Mouse (Mus musculus) embryonic stem cell, embryonic (primary cell): ENCODE data around the gene Adamtsl1.

ENCODE experiments used
- CTCF ChIA-PET, 4 experiments: fragments of 300-600 bp in 2 of 4; fragments of 350-600 bp in 2 of 4; sonication (Branson Sonifier 250); formaldehyde crosslinking; loops; one replicate each; lab custom pipeline; 2022; ENCODE audit warnings: inconsistent platforms in 2 of 4; lab: Charles Lee
- POLR2A ChIA-PET, 4 experiments: fragments of 300-600 bp in 2 of 4; fragments of 350-600 bp in 2 of 4; sonication (Branson Sonifier 250); formaldehyde crosslinking; loops; one replicate each; lab custom pipeline; 2022; ENCODE audit warnings: antibody characterized with exemption in 4 of 4, inconsistent platforms in 1 of 4; lab: Charles Lee

Gene Adamtsl1

GRCm38 (mm10) chr4:85845931-85846330 lies 332.0 kb downstream of the Adamtsl1 start:
- CTCF ChIA-PET, result no interaction called here

GRCm38 (mm10) chr4:85853401-85853800 lies 339.4 kb downstream of the Adamtsl1 start:
- ChIA-PET POLR2A (interaction anchor here in 1 of 4 experiments (0.6 kb wide), 1 partner anchor 63 kb away, joined by 4 read pairs; no protein-coding TSS in a partner anchor), CTCF (no interaction called here)

More at GRCm38 (mm10) chr4:85845931-85846330, 332.0 kb downstream of the Adamtsl1 start:
- POLR2A ChIA-PET, result no interaction called here

DNA sequence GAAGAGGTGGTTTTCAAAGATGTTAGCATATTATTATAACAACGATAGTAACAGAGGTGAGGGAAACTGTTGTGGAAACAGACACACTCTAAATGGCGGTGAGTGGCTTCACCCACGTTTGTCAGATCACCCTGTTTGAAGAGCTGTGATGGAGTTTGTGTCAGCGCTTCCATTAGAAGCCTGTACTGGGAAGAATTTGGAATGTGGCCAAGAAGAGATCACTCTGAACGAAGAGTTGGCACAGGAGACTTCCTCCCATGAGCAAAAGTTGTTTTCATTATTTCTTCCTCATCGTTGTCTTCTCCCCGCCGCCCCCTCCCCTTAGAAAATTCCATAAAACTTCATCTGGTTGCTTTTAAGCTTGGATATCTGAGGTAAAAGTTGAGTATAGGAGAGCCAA lies 340.5 kb downstream of the Adamtsl1 start:
- CTCF ChIA-PET, result interaction anchor here in 1 of 4 experiments (1.0 kb wide), 1 partner anchor 23 kb away, joined by 3 read pairs; no protein-coding TSS in a partner anchor
- POLR2A ChIA-PET, result no interaction called here

DNA sequence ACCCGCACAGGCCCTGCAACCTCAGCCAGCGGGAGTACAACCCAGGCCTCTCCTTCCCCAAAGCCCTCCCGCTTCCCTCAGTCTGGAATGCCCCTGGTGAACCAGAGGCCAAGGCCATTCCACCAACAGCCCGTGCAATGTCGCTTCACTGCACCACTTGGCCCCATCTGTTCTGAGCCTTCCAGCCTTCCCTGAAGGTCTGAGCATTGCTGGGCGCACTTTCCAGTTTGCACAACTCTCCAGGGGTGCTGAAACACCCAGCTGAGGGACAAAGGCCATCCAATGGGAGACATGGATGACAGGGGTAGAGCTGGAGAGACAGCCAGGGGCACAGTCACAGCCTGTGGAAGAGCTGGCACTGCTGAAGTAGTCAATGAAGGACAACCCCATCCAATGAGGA lies 365.4 kb downstream of the Adamtsl1 start:
- CTCF ChIA-PET, result no interaction called here

GRCm38 (mm10) chr4:85881318-85881717 lies 367.3 kb downstream of the Adamtsl1 start:
- CTCF ChIA-PET, result interaction anchor here in 1 of 4 experiments (0.6 kb wide), 1 partner anchor 60 kb away, joined by 3 read pairs; no protein-coding TSS in a partner anchor
- POLR2A ChIA-PET, result no interaction called here

More for the DNA sequence above, 365.4 kb downstream of the Adamtsl1 start:
- POLR2A ChIA-PET, result no interaction called here

DNA sequence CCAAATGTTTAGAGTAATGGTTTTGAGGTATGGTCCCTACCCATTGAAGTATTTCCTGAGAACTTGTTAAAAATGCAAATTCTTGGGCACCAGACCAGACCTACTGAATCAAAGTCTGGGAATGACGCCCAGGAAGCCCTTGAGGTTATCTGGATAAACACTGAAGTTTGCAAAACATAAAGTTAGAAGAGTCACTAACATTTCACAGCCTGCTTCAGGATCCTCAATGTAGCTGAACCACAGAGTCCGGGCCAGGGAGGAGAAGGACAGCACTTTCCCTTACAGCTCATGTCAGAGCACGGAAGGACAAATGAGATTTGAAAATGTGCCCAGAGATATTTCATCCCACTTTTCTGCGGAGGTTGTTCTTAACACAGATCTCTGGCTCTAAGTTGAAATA lies 370.1 kb downstream of the Adamtsl1 start:
- POLR2A ChIA-PET, result no interaction called here
- CTCF ChIA-PET, result no interaction called here

DNA sequence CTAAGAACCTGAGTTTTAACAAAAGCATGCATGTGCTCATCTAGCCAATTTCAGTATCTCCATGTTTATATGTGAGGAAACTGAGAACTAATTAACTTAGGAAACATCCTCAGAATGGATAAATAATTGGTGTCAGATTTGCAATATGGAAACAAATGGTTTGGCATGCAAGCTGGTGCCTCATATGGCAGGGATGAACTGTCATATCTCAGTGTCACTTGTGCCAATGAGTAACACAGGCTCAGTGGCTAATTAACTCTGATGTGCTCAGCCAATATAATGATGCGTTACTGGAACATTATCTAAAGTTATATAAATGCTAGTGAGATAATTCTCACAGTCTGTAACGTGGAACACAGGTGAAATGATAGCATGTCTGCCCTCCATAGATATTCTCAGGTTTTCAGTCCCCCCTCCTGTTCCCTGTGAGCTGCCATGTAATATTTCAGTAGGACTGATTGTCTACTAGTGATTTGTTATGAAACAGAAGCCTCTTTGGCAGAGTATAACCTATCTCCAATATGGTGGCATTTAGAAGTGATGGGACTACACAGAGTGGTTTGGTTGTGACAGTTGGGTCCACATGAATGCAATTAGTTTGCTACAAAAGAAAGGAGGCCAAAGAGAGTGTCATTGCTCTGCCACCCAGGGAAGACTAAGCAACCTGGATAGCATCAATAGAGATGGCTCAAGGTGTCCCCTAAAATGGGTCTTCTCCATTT lies 376.1 kb downstream of the Adamtsl1 start:
- POLR2A ChIA-PET, result no interaction called here
- CTCF ChIA-PET, result no interaction called here

DNA sequence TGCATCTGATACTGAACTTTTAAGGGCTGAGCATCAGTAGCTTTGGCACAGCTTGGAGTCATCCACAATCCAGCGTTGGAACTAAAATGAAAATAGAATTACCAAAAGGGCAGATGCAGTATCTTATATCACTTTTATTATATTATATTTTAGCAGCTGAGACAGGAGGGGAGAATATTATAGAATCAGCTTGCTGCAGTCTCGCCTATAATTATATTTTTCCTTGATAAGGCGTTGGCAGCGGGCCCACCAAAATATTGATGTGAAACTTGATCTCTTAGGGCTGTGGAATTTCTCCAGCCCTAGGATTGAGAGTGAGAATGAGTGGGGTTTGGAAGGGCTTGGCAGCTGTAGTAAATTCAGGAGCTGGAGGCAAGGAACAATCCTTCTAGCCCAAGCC lies 387.3 kb downstream of the Adamtsl1 start:
- ChIA-PET CTCF (interaction anchor here in 1 of 4 experiments (0.6 kb wide), 1 partner anchor 123 kb away, joined by 3 read pairs; no protein-coding TSS in a partner anchor), POLR2A (no interaction called here)

GRCm38 (mm10) chr4:85904217-85904616 lies 390.2 kb downstream of the Adamtsl1 start:
- POLR2A ChIA-PET, result interaction anchor here in 1 of 4 experiments (0.5 kb wide), 1 partner anchor 125 kb away, joined by 3 read pairs; no protein-coding TSS in a partner anchor
- CTCF ChIA-PET, result no interaction called here

- ChIA-PET POLR2A (interaction anchor here in 1 of 4 experiments (0.5 kb wide), 1 partner anchor 63 kb away, joined by 4 read pairs; no protein-coding TSS in a partner anchor), CTCF (no interaction called here)
These were observed 402.1 kb downstream of the Adamtsl1 start for GRCm38 (mm10) chr4:85916034-85916433.

DNA sequence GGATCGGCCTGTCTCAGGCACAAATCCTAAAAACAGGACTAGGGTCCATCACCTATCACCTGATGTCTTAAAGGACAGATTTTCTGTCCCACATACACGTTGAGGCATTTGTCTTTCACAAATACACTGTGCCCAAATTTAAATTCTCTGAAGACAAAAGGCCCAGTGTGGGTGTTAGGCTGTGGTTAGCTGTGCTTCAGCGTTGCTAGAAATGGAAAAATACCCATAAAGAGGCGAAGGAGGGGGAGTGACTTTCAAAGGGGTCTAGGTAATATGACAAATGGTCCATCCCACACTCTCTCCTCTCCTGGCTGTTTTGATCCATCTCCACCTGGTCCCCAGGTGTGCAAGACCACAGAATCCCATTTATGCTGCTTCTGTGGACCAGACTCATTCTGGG lies 404.4 kb downstream of the Adamtsl1 start:
- POLR2A ChIA-PET, result interaction anchor here in 1 of 4 experiments (0.5 kb wide), 1 partner anchor 200 kb away, joined by 3 read pairs; no protein-coding TSS in a partner anchor
- CTCF ChIA-PET, result no interaction called here

DNA sequence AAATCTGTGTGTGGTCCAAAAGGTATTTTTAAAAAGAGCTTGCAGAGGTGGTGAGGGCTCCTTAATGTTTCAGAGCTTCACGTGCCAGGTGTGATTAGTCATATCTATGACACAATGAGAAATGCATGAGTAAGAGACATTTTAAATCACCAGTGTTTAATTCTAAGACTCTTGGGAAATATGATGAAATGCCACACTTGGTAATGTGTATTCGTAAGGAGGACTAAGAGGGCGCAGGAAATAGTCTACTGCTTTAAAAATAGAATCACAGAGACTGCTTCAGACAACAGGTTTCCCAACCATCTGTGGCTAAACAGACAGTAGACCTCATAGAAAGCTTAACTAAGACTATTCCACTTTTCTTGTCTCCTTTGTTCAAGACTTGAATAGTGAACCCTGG lies 406.5 kb downstream of the Adamtsl1 start:
- ChIA-PET POLR2A (interaction anchor here in 1 of 4 experiments (0.6 kb wide), 1 partner anchor 133 kb away, joined by 4 read pairs; no protein-coding TSS in a partner anchor), CTCF (interaction anchor here in 1 of 4 experiments (0.6 kb wide), 1 partner anchor 89 kb away, joined by 5 read pairs; no protein-coding TSS in a partner anchor)

DNA sequence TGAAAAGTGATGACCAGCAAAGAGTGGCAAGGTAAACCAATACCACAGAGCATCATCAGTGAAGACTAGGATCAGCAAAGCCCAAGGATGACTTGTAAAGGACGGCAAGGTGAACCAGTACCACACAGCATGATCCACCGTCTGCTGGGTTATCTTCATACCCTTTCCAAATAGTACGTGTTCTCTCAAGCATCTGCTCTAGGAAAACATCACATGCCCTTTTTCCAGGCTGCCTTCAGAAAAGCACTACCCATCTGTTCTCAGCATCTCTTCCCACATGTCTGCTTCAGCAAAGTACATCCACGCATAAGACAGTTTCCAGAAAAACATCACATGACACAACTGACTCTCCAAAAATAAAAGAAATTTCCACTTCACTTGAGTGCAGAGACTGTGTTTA lies 408.8 kb downstream of the Adamtsl1 start:
- POLR2A ChIA-PET, result no interaction called here

DNA sequence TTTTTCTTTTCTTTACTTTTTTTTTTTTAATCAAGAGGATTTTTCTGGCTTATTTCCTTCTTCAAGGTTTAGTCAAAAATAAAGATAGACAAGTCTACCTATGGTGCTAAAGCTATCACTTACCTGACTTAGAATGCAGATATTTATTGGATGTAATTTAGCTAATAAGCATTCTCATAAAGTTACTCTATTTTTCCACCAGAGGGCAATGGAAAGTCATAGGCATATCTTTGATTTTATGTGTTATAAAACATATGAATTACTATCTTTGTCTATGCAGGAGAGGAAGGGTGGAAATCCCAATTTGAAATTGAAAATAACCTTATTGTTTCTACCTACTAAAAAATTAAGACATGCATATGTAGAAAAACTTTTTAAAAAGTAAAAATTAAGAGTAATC lies 418.2 kb downstream of the Adamtsl1 start:
- ChIA-PET POLR2A (no interaction called here), CTCF (no interaction called here)

More for the DNA sequence above, 408.8 kb downstream of the Adamtsl1 start:
- CTCF ChIA-PET, result no interaction called here

- ChIA-PET CTCF (no interaction called here), POLR2A (no interaction called here)
These were observed 425.5 kb downstream of the Adamtsl1 start for GRCm38 (mm10) chr4:85939460-85939859.

- POLR2A ChIA-PET, result no interaction called here
These were observed 427.9 kb downstream of the Adamtsl1 start for GRCm38 (mm10) chr4:85941857-85942256.

GRCm38 (mm10) chr4:85953590-85953989 lies 439.6 kb downstream of the Adamtsl1 start:
- ChIA-PET CTCF (no interaction called here), POLR2A (no interaction called here)

More at GRCm38 (mm10) chr4:85941857-85942256, 427.9 kb downstream of the Adamtsl1 start:
- CTCF ChIA-PET, result no interaction called here

GRCm38 (mm10) chr4:85955387-85955786 lies 441.4 kb downstream of the Adamtsl1 start:
- ChIA-PET POLR2A (no interaction called here), CTCF (interaction anchor here in 1 of 4 experiments (0.7 kb wide), 1 partner anchor 1714 kb away, joined by 3 read pairs; no protein-coding TSS in a partner anchor)

DNA sequence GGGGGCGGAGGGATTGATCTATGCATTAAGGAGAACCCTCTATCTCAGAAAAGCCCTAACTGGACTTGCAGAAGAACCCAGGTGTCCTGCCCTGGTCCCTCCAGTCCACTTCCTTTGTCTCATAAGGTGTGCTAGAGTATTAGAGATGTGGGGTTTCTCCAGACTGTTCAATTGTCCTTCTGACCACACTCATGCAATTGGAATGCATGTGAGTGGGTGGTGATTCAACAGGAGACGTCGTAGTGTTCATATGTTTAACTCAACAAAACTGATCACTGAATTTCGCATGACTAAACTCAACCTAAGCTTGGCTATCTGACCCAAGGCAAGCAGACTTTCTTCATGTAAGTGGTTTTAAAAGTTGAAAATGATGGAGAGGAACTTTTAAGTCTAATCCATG lies 443.3 kb downstream of the Adamtsl1 start:
- POLR2A ChIA-PET, result no interaction called here
- CTCF ChIA-PET, result no interaction called here

GRCm38 (mm10) chr4:85957879-85958278 lies 443.9 kb downstream of the Adamtsl1 start:
- ChIA-PET POLR2A (no interaction called here), CTCF (no interaction called here)
